Mouse (Mus musculus): Measurements from ENCODE around the gene Zfy1.

DNA sequence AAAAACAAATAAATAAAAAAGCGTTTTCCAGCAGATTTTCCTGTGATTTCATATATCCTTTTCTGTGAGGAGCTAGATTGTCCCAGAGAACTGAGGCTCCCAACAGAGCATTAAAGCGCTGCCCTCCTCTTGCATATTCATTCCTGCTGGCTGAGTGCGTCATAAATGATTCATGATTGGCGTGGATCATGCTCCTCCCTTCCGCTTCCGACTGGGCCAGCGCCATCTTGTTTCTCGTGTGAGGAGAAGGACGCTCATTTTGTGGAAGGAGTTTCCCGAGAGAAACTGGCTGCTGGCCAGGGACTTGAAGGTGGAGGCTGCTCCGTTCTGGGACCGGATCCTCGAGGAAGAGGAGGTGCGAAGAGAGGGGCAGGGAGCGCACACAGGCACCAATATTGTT lies 21.2 kb upstream of the Zfy1 start, which contains the start of gene Uba1y:
- TF ChIP-seq TAL1 (IDR thresholded peaks at IDR 0.05; ENCODE audit: low read length): no peak
- TF ChIP-seq GATA1 (IDR thresholded peaks at IDR 0.05; ENCODE audit: low read length): no peak

Measured in erythroblast, embryonic 14.5 days (primary cell).